Mouse (Mus musculus) 3134 (cell line): Measurements from ENCODE around the gene Zfp1.

Experiments
- DNase-seq: peaks from one replicate; pipeline ENCODE4 v3.0.0-alpha.2; 2011; ENCODE audit warnings: low spot score; ENCODE audit not compliant: insufficient read length; ENCODE audit errors: extremely low read depth

The Zfp1 gene

GRCm38 (mm10) chr8:111624081-111624852 lies 18.9 kb upstream of the Zfp1 start:
- DNase-seq = peak; percentile 75

GRCm38 (mm10) chr8:111624853-111625221 lies 18.4 kb upstream of the Zfp1 start:
- DNase-seq = no peak

GRCm38 (mm10) chr8:111625694-111626527 lies 17.3 kb upstream of the Zfp1 start:
- DNase-seq = peak; percentile 42

- peak; percentile 57 for DNase-seq
Measured at GRCm38 (mm10) chr8:111626528-111626820, 16.7 kb upstream of the Zfp1 start.

GRCm38 (mm10) chr8:111626933-111627332 lies 16.3 kb upstream of the Zfp1 start:
- DNase-seq = no peak

GRCm38 (mm10) chr8:111627923-111628322 lies 15.3 kb upstream of the Zfp1 start:
- DNase-seq = no peak

- no peak for DNase-seq
Measured at GRCm38 (mm10) chr8:111628401-111628800, 14.8 kb upstream of the Zfp1 start.

GRCm38 (mm10) chr8:111628894-111629501 lies 14.2 kb upstream of the Zfp1 start:
- DNase-seq = no peak

- DNase-seq = no peak
Measured at GRCm38 (mm10) chr8:111630105-111630521, 13.1 kb upstream of the Zfp1 start, which contains the start of gene Ldhd. Gene Ldhd (minus strand): TSS chr8:111630374.

GRCm38 (mm10) chr8:111631589-111631988 lies 11.6 kb upstream of the Zfp1 start:
- DNase-seq = no peak

GRCm38 (mm10) chr8:111632976-111633375 lies 10.2 kb upstream of the Zfp1 start:
- DNase-seq = no peak

- peak; percentile 26 for DNase-seq
Measured at GRCm38 (mm10) chr8:111638086-111638485, 5.1 kb upstream of the Zfp1 start.

- no peak for DNase-seq
Measured at GRCm38 (mm10) chr8:111641064-111641463, 2.1 kb upstream of the Zfp1 start.

- DNase-seq = peak; percentile 28
Measured at GRCm38 (mm10) chr8:111642496-111642895, 705 bp upstream of the Zfp1 start.

- no peak for DNase-seq
Measured at GRCm38 (mm10) chr8:111642939-111643263, 300 bp upstream of the Zfp1 start.

GRCm38 (mm10) chr8:111644286-111645051 lies 1.3 kb downstream of the Zfp1 start:
- peak; percentile 26 for DNase-seq

- no peak for DNase-seq
Measured at GRCm38 (mm10) chr8:111645715-111646114, 2.5 kb downstream of the Zfp1 start.

GRCm38 (mm10) chr8:111648834-111649233 lies 5.6 kb downstream of the Zfp1 start:
- no peak for DNase-seq

GRCm38 (mm10) chr8:111650651-111651050 lies 7.5 kb downstream of the Zfp1 start:
- no peak for DNase-seq

GRCm38 (mm10) chr8:111653524-111653923 lies 10.3 kb downstream of the Zfp1 start:
- DNase-seq = no peak

- DNase-seq = no peak
Measured at GRCm38 (mm10) chr8:111657312-111657854, 14.2 kb downstream of the Zfp1 start.
